Mouse (Mus musculus) natural killer cell, adult 2 months (primary cell): ENCODE data around the gene Hsp90ab1.

Experiments
- DNase-seq, 2 experiments: peaks; one replicate each; pipeline ENCODE4 v3.0.0; 2022; ENCODE audit warnings: low spot score in 2 of 2

The Hsp90ab1 gene

GRCm38 (mm10) chr17:45573087-45573779, at the start of gene Hsp90ab1:
Gene Hsp90ab1, minus strand, starts transcription at chr17:45573271.
- peak; percentile 97 to 98 for DNase-seq

DNA sequence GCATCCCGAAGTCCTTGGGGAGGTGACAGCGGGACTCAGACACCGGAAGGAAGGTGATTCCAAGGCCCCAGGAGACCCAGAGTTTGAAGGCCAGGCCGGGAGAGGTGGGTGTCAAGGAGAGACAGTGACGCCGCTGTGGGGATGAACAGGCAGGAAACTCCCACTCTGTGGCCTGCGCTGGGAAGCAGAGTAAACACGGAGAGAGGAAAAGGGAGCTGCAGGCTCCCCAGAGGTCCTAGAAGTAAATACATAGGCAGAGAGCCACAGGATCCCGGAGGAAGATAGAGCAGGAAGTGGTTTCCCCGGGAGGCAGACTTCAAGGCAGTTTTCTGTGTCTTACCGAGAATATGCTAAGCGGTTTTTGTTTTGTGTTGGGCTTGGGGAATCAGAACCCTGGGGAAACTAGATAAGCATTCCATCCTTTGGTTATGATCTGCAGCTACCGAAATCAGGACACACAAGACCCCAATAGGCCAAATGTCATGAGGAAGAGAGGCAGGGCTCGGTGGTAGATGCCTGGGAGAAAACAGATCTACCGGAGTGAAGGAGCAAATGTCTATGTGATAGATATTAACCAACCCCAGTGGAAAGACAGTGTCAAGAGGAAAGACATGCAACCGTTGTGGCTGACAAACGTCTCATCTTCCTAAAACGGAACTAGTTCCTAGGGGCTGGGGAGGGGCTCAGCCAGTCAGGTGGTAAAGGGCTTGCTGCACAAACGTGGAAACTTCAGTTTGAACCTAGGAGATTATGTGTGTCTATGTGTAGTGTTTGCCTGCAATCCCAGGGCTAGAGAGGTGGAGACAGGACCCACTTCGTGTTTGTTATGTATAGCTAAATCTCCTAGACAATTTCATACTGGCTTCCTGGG, 46.5 kb upstream of the Hsp90ab1 start:
- no peak for DNase-seq

GRCm38 (mm10) chr17:45618941-45619385, 45.9 kb upstream of the Hsp90ab1 start:
- no peak for DNase-seq

DNA sequence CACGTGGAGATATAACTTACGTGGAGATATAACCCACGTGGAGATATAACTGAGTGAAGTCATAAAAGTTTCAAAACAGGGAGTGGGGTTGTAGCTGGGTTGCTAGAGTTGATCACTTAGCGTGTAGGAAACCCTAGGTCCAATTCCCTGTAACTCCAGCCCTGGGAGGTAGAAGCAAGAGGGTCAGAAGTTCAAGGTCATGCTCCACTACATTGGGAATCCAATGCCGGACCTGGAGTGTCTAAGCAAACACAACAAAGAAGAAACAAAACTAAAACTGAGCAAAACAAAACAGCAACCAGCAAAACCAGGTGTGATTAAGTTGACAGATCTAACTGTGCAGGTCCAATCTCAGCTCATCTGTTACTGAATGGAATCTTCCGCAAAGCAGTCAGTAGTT, 44.6 kb upstream of the Hsp90ab1 start:
- DNase-seq: no peak

GRCm38 (mm10) chr17:45616679-45617078, 43.6 kb upstream of the Hsp90ab1 start:
- no peak for DNase-seq

DNA sequence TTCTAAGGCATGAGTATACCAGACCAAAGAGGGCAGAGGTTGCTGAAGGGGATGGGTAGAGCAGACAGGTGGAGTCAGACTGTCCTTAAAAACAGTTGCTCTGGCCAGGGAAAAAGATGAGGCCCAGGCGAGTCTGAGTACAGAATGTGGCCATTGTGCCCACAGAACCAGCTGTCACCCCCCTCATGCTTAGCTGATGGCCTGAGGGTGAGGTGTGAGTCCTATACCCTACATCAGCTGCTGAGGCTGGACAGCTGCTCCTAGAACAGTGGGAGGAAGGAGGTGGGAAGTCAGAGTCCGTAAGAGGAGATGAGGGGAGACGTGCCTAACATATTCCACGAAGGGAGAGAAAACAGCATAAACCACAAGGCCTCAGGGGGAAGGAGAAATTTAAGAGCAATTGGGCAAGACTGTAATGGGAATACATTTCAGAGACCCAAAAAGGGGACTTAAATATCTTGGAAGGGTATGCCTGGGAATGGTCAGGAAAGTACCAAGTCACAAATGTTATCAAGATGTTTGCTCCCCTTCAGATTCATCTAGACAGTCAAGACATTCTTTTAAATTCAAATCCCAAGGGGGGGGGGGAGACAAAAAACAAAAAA, 43.1 kb upstream of the Hsp90ab1 start:
- DNase-seq: no peak

DNA sequence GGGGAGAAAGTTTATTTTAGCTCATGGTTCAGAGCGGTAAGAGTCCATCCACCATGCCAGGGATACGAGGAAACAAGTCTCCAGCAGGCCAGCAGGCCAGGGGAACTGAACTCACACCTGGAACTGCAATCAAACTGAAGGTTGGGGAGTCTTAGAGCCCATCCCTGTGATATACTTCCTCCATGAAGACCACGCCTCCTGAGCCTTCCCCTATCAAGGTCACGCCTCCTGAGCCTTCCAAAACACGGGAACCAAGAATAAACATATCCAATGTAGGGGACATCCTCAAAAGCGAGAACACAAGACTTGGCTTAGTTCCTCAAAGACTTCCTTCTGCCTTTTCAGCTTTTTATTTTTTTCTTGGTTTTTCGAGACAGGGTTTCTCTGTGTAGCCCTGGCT, 39.9 kb upstream of the Hsp90ab1 start:
- DNase-seq: no peak

GRCm38 (mm10) chr17:45612008-45612407, 38.9 kb upstream of the Hsp90ab1 start:
- no peak for DNase-seq

- DNase-seq: no peak
Observed at GRCm38 (mm10) chr17:45610144-45610866, 37.2 kb upstream of the Hsp90ab1 start.

- no peak for DNase-seq
Observed at GRCm38 (mm10) chr17:45608396-45608795, 35.3 kb upstream of the Hsp90ab1 start.

DNA sequence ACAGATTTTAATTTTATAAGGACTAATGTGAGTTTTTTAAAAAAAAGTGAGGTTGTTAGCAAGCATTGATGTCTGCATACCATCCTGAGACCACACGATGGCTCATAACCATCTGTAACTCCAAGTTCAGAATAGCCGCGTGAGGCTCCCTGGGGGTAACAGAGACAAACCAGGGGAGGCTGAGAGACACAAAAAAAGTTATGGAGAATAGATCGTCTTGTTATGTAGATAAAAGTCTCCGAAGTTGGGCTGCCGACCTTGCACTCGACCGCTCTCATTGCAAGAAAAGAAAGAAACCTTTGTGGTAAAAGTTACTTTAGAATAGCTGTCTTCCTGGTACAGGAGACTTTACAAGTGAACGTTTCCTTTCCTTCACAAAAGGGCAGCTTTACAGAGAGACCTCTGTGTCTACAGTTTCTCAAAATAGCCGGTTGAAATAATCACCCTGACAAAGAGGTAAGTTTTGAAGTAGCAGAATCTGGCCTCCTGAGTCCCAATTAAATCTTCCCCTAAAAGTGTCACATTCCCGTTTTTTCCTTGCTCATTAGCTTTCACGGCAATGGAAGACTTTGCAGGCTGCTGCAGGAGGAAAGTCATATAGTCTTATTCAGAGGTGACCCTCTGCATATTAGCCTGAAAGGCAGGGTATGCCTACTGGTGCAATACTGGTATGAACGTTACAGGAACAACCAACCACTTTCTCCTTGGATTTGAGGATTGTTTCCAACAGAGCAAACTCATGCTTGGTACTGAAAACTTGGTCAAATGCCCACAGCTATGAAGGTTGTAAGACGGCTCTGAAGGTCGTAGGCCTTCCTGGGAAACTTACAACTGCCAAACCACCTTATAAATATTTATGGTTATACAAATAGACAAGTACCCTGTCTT, 34.2 kb upstream of the Hsp90ab1 start:
- no peak for DNase-seq

DNA sequence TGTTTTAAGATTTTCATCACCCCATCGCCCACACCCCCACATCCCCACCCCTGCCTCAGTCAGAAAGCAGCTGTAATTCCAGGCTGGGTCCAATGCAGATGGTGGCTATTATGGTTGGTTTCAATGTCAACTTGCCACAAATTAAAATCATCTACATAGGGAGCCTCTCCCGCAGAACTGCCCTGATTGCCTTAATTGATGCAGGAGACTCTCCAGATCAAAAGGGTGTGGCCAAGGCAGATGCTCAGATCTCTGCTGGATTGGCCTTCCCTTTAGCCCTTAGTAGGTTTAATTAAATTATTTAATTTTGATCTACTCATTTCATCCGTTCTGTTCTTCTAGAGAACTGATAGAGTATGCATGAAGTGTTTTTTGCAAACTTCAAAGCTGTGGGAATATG, 29.9 kb upstream of the Hsp90ab1 start:
- DNase-seq: no peak

GRCm38 (mm10) chr17:45601877-45602304, 28.8 kb upstream of the Hsp90ab1 start, which contains the start of gene Mymx:
Gene Mymx, minus strand, starts transcription at chr17:45602102.
- no peak for DNase-seq

DNA sequence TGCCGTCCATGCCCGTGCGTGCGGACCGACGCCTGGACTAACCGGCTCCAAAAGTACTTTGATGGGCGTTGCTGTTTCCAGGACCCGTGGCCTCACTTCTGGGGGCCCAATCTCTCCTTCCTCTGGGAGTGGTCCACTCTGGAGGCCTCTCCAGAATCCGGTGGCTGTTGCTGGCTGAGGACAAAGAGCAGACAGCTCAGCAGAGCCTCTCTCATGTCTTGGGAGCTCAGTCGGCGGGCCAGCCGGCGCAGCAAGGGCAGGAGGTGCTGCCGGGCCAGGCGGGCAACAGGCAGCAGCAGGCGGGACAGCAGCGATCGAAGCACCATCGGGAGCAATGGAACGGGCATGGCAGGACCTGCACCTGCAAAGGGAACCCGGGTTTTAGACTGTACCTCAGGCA, 28.3 kb upstream of the Hsp90ab1 start:
- no peak for DNase-seq

GRCm38 (mm10) chr17:45600267-45600666, 27.2 kb upstream of the Hsp90ab1 start:
- no peak for DNase-seq

DNA sequence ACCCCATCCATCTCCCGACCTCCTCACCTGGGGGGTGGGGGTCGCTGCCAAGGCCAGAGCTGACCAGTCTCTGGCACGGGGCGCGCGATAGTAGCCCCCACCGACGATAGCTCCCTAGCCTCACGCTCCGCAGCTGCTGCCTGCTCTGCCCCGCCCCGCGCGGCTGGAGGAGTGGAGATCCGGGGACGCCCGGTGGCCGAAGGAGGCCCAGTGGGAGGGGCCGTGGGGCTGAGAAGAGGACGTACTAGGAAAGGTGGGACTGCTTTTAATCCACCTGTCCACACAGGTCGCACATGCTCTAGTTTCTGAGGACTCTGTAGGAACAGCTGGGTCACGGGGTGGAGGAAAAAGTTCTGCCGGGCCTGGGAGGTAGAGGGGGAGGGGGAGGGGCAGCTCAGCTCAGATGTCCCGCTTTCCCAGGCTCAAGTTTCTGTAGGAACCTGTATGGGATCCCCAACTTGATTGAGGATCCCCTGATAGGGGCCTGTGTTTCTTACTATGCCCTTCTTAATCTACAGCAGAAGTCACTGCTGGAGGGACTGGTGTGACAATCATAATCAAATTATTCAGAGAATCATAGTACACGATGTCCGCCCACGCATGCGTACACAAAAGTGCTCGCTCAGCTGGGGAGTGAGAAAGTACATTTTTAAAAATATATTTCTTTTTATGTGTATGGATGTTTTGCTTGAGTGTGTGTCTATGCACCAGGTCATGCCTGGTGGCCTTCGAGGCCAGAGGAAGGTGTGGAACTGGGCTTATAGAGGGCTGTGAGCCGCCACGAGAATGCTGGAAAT, 26.6 kb upstream of the Hsp90ab1 start, which contains the start of gene Slc29a1:
TSS of gene Slc29a1 (minus strand) at position 161 of the 797 bp plus-strand sequence.
- DNase-seq: no peak

GRCm38 (mm10) chr17:45598891-45599290, 25.8 kb upstream of the Hsp90ab1 start:
- DNase-seq: no peak

GRCm38 (mm10) chr17:45598376-45598775, 25.3 kb upstream of the Hsp90ab1 start:
- no peak for DNase-seq

- DNase-seq: peak in 1 of 2 experiments; percentile 31
Observed at GRCm38 (mm10) chr17:45597787-45598186, 24.7 kb upstream of the Hsp90ab1 start.
